Mouse (Mus musculus) G1E (cell line): ENCODE measurements around the gene Ptpru. TPM values are rescaled to one million over a fixed set of nuclear protein-coding genes. Genes with fewer than 3 reads are reported as not detected.

ENCODE experiments used
- ATAC-seq: 2 replicates; pipeline ENCODE4 v1.8.0; 2016; ENCODE audit warnings: mild to moderate bottlenecking; ENCODE audit not compliant: insufficient number of reproducible peaks, poor library complexity, low FRiP score, severe bottlenecking; ENCODE audit errors: extremely low read depth
- DNase-seq: peaks from one replicate; pipeline ENCODE4 v3.0.0; 2012; ENCODE audit warnings: low spot score
- H3K27me3 ChIP-seq: 2 replicates; pipeline ENCODE4 v1.6.1; 2012; ENCODE audit warnings: mild to moderate bottlenecking, low read length, inconsistent platforms; ENCODE audit not compliant: insufficient read depth
- H3K36me3 ChIP-seq: replicated peaks from 2 replicates; pipeline ENCODE3; 2012; ENCODE audit warnings: mild to moderate bottlenecking, inconsistent platforms
- H3K4me1 ChIP-seq: 2 replicates; pipeline ENCODE4 v1.6.1; 2012; ENCODE audit warnings: low read depth, low read length, inconsistent platforms, mixed read lengths; ENCODE audit not compliant: insufficient read depth
- H3K4me3 ChIP-seq: 2 replicates; pipeline ENCODE4 v1.5.1; 2012; ENCODE audit warnings: low read depth, mild to moderate bottlenecking, inconsistent platforms, low read length, moderate library complexity, mixed read lengths
- H3K9me3 ChIP-seq: replicated peaks from 2 replicates; pipeline ENCODE4 v1.6.1; 2012; ENCODE audit warnings: inconsistent platforms
- CTCF ChIP-seq: IDR thresholded peaks from 2 replicates; pipeline ENCODE4 v1.5.1; 2012; ENCODE audit warnings: low read depth, low read length, inconsistent platforms, mixed read lengths
- GATA1 ChIP-seq: IDR thresholded peaks from 2 replicates; pipeline ENCODE4 v1.6.1; 2012; ENCODE audit warnings: borderline replicate concordance, low read length, inconsistent platforms, mixed read lengths
- GATA2 ChIP-seq: IDR thresholded peaks from 2 replicates; pipeline ENCODE4 v1.6.1; 2012; ENCODE audit warnings: low read depth, low read length, inconsistent platforms, borderline replicate concordance
- POLR2AphosphoS5 ChIP-seq: IDR thresholded peaks from 2 replicates; pipeline ENCODE4 v1.6.1; 2012; ENCODE audit warnings: low read depth, low read length, inconsistent platforms; ENCODE audit not compliant: insufficient replicate concordance
- TAL1 ChIP-seq: conservative IDR thresholded peaks from 2 replicates; pipeline ENCODE4 v1.6.1; 2012; ENCODE audit warnings: low read depth, low read length, inconsistent platforms, mixed read lengths
- polyA plus RNA-seq: library from polyadenylated mRNA; stranded (reverse); fragments of >175 nt; gene quantifications from 2 replicates; pipeline ENCODE4 v1.2.3, GENCODE M21; 2012
- total RNA-seq, 2 experiments: library from RNA; stranded (forward) in 1 of 2; stranded (reverse) in 1 of 2; fragments of 200-1000 nt in 1 of 2; fragments of >200 nt in 1 of 2; fragmentation: Nextera tagmentation in 1 of 2; gene quantifications; 2 replicates each; pipeline ENCODE4 v1.2.3; 2014 to 2017

Gene Ptpru
- total and polyA plus RNA-seq, 3 experiments: 7.3 to 53.1 (median 41.8) TPM

GRCm38 (mm10) chr4:131797483-131797882, 40.6 kb downstream of the Ptpru start:
- no peak for ATAC-seq

GRCm38 (mm10) chr4:131796312-131797080, 41.6 kb downstream of the Ptpru start:
- no peak for DNase-seq
- Histone ChIP-seq H3K36me3 (peaks cover 96% of the 10 kb centered on the region), H3K4me3 (no peak overlapping the region), H3K9me3 (no peaks in the 10 kb centered on the region), H3K4me1 (peaks cover 19% of the 10 kb centered on the region), H3K27me3 (no peaks in the 10 kb centered on the region)
- no peak for TF ChIP-seq TAL1
- TF ChIP-seq CTCF: no peak
- no peak for TF ChIP-seq GATA1
- no peak for TF ChIP-seq GATA2
- TF ChIP-seq POLR2AphosphoS5: no peak
- no peak for ATAC-seq

More at GRCm38 (mm10) chr4:131797483-131797882, 40.6 kb downstream of the Ptpru start:
- Histone ChIP-seq H3K9me3 (no peaks in the 10 kb centered on the region), H3K4me3 (no peak overlapping the region), H3K27me3 (no peaks in the 10 kb centered on the region), H3K36me3 (peaks cover 97% of the 10 kb centered on the region), H3K4me1 (peaks cover 19% of the 10 kb centered on the region)
- no peak for TF ChIP-seq POLR2AphosphoS5
- TF ChIP-seq GATA1: no peak
- TF ChIP-seq CTCF: no peak
- TF ChIP-seq TAL1: no peak
- TF ChIP-seq GATA2: no peak
- no peak for DNase-seq

- H3K27me3 ChIP-seq: no peaks in the 10 kb centered on the region
- TF ChIP-seq CTCF (no peak), TAL1 (no peak), GATA2 (no peak), GATA1 (no peak), POLR2AphosphoS5 (no peak)
- no peak overlapping the region for H3K4me3 ChIP-seq
- peaks cover 6% of the 10 kb centered on the region; the same call in 1 of the 2 replicates for H3K4me1 ChIP-seq
- no peak for ATAC-seq
- H3K36me3 ChIP-seq: peaks cover 94% of the 10 kb centered on the region
- H3K9me3 ChIP-seq: no peaks in the 10 kb centered on the region
- no peak for DNase-seq
Observed at GRCm38 (mm10) chr4:131786800-131787199, 51.3 kb downstream of the Ptpru start.

- no peaks in the 10 kb centered on the region for H3K27me3 ChIP-seq
- H3K4me3 ChIP-seq: no peak overlapping the region
- H3K36me3 ChIP-seq: peaks cover 94% of the 10 kb centered on the region
- H3K9me3 ChIP-seq: no peaks in the 10 kb centered on the region
- peak; percentile 41 for DNase-seq
- no peak for TF ChIP-seq POLR2AphosphoS5
- TF ChIP-seq CTCF: peak; percentile 78
- TF ChIP-seq GATA1: no peak
- TF ChIP-seq TAL1: no peak
- TF ChIP-seq GATA2: no peak
- no peak for ATAC-seq
- peaks cover 6% of the 10 kb centered on the region; the same call in 1 of the 2 replicates for H3K4me1 ChIP-seq
Observed at GRCm38 (mm10) chr4:131784034-131784433, 54.1 kb downstream of the Ptpru start.

GRCm38 (mm10) chr4:131781023-131781422, 57.1 kb downstream of the Ptpru start:
- no peak overlapping the region for H3K4me3 ChIP-seq
- no peaks in the 10 kb centered on the region for H3K27me3 ChIP-seq
- H3K4me1 ChIP-seq: peaks cover 6% of the 10 kb centered on the region; the same call in 1 of the 2 replicates
- DNase-seq (no peak), ATAC-seq (no peak)
- H3K9me3 ChIP-seq: no peaks in the 10 kb centered on the region
- TF ChIP-seq GATA2 (no peak), GATA1 (no peak), CTCF (no peak), POLR2AphosphoS5 (no peak), TAL1 (no peak)
- peaks cover 94% of the 10 kb centered on the region for H3K36me3 ChIP-seq

- no peaks in the 10 kb centered on the region for H3K27me3 ChIP-seq
- no peaks in the 10 kb centered on the region for H3K9me3 ChIP-seq
- TF ChIP-seq TAL1: no peak
- TF ChIP-seq POLR2AphosphoS5: no peak
- no peak for TF ChIP-seq GATA1
- ATAC-seq (no peak), DNase-seq (no peak)
- no peak overlapping the region for H3K4me3 ChIP-seq
- H3K36me3 ChIP-seq: peaks cover 98% of the 10 kb centered on the region
- peaks cover 6% of the 10 kb centered on the region; the same call in 1 of the 2 replicates for H3K4me1 ChIP-seq
Observed at GRCm38 (mm10) chr4:131778616-131779275, 59.3 kb downstream of the Ptpru start.
